Mouse (Mus musculus): ENCODE data around the gene B4galt5. TPM values are rescaled to one million over a fixed set of nuclear protein-coding genes. Genes with fewer than 3 reads are reported as not detected.

B4galt5 gene
- polyA plus RNA-seq, 1 experiment from 2014 or later, result 20.4 TPM

DNA sequence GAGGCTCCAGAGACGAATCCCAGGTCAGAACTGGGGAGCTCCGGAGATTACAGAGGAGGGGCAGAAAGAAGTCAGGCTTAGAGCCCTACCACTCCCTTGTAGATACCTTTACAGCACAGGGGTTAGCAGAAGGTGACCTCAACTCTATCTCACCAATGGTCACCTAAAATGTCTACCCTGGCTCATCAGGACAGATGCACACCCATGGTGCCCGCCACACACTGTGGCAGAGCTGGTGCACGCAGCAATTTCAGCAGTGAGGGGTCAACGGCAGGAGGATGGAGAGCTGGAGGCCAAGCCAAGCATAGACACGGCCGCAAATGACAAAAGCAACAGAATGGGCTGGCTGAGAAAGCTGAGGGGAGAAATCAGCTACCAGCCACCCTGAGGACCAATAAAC, 47.4 kb downstream of the B4galt5 start:
- no peaks in the 10 kb centered on the region for H3K9me3 ChIP-seq (ENCODE audit: control insufficient read depth, low read length)

DNA sequence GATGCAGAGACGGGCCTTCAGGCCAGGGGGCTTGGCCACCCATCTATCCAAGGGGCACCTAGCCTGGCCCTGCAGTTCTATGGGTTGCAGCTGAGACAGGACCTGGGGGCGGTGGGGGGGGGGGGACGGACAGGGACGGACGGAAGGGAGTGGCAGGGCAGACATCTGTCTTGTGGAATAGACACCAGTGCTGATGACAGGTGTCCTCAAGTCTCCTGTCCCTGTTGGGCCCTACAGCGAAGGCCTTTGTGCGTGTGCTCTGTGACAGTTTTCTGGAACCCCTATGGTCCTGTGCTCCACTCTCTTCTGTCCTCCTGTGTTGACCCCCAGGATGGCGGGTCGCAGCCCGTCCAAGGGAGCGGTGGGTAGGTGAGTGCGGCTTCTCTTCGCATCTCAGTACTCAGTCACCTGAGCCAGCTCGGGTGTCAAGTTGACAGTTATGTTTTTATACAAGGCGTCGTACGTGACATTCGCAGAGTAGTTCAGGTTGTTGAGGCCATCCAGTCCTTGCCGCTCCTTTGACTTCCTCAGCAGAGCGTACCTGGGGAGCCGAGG, 48.0 kb downstream of the B4galt5 start:
- Histone ChIP-seq H3K27ac (replicated peaks; ENCODE audit: low read depth, low read length) (no peak overlapping the region), H3K4me1 (ENCODE audit: control insufficient read depth, insufficient read depth, low read length) (0 out of 2 replicates have a peak, but pooled peaks cover 4% of the 10 kb centered on the region), H3K36me3 (ENCODE audit: control insufficient read depth, insufficient read depth, low read length) (peaks cover 22% of the 10 kb centered on the region), H3K9ac (replicated peaks; ENCODE audit: low read length) (no peak overlapping the region), H3K27me3 (ENCODE audit: control insufficient read depth, insufficient read depth, low read length) (no peaks in the 10 kb centered on the region), H3K9me3 (ENCODE audit: control insufficient read depth, low read length) (no peaks in the 10 kb centered on the region), H3K4me2 (ENCODE audit: low read length) (no peak overlapping the region), H3K4me3 (replicated peaks; ENCODE audit: low read depth, low read length) (no peak overlapping the region)
- WGBS, result 94% methylated on average over 21 of the region's 21 CpGs
- ATAC-seq (ENCODE audit: low FRiP score, low TSS enrichment) (no peak), DNase-seq (no peak)

More for the DNA sequence above, 47.4 kb downstream of the B4galt5 start:
- 0 out of 2 replicates have a peak, but pooled peaks cover 4% of the 10 kb centered on the region for H3K4me1 ChIP-seq (ENCODE audit: control insufficient read depth, insufficient read depth, low read length)
- WGBS, result 96% methylated on average over 7 of the region's 7 CpGs
- no peak overlapping the region for H3K4me3 ChIP-seq (replicated peaks; ENCODE audit: low read depth, low read length)
- H3K9ac ChIP-seq (replicated peaks; ENCODE audit: low read length), result no peak overlapping the region
- H3K4me2 ChIP-seq (ENCODE audit: low read length), result no peak overlapping the region
- no peak for ATAC-seq (ENCODE audit: low FRiP score, low TSS enrichment)
- H3K27ac ChIP-seq (replicated peaks; ENCODE audit: low read depth, low read length), result no peak overlapping the region
- peaks cover 28% of the 10 kb centered on the region for H3K36me3 ChIP-seq (ENCODE audit: control insufficient read depth, insufficient read depth, low read length)
- no peak for DNase-seq
- H3K27me3 ChIP-seq (ENCODE audit: control insufficient read depth, insufficient read depth, low read length), result no peaks in the 10 kb centered on the region

DNA sequence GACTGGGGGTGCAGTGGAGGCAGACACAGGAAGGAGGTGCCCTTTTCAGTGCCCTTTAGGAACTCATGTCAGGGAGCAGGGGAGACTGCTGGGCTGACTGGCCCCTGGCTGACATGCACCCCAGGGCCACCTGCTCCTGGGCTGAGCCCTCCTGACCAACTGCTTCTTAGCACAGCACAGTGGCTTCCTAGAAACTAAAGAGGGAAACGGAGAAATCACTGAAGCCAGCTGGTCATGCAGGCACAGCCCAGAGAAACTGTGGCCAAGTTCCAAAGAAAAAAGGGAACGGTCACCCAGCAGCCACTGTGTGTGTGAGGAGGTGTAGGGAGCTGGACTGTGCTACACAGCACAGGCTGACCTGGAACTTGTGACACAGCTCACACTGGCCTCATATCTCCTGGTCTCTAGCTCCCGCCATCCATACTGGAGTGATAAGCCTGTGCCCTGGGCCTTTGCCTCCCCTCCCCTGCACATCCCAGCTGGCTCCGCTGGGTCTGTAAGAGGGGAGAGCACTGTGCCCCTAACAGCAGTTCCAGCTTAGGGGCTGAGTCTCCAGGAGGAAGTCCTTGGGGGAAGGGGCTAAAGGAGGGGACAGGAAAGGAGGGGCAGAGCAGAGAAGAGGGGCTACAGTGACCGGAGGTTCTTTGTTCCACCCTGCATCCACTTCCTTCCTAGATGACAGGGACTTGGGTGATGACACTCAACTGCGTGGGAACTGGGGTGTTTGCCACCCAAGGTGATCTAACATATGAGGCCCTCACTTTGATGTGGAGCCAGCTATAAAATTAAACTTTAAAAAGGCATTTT, 48.9 kb downstream of the B4galt5 start:
- Histone ChIP-seq H3K9me3 (ENCODE audit: control insufficient read depth, low read length) (no peaks in the 10 kb centered on the region), H3K27me3 (ENCODE audit: control insufficient read depth, insufficient read depth, low read length) (no peaks in the 10 kb centered on the region), H3K4me3 (replicated peaks; ENCODE audit: low read depth, low read length) (no peak overlapping the region), H3K36me3 (ENCODE audit: control insufficient read depth, insufficient read depth, low read length) (peaks cover 14% of the 10 kb centered on the region), H3K4me2 (ENCODE audit: low read length) (no peak overlapping the region), H3K9ac (replicated peaks; ENCODE audit: low read length) (no peak overlapping the region), H3K4me1 (ENCODE audit: control insufficient read depth, insufficient read depth, low read length) (0 out of 2 replicates have a peak, but pooled peaks cover 4% of the 10 kb centered on the region), H3K27ac (replicated peaks; ENCODE audit: low read depth, low read length) (no peak overlapping the region)
- DNase-seq (no peak), ATAC-seq (ENCODE audit: low FRiP score, low TSS enrichment) (no peak)
- WGBS, result 70% methylated on average over 6 of the region's 6 CpGs

DNA sequence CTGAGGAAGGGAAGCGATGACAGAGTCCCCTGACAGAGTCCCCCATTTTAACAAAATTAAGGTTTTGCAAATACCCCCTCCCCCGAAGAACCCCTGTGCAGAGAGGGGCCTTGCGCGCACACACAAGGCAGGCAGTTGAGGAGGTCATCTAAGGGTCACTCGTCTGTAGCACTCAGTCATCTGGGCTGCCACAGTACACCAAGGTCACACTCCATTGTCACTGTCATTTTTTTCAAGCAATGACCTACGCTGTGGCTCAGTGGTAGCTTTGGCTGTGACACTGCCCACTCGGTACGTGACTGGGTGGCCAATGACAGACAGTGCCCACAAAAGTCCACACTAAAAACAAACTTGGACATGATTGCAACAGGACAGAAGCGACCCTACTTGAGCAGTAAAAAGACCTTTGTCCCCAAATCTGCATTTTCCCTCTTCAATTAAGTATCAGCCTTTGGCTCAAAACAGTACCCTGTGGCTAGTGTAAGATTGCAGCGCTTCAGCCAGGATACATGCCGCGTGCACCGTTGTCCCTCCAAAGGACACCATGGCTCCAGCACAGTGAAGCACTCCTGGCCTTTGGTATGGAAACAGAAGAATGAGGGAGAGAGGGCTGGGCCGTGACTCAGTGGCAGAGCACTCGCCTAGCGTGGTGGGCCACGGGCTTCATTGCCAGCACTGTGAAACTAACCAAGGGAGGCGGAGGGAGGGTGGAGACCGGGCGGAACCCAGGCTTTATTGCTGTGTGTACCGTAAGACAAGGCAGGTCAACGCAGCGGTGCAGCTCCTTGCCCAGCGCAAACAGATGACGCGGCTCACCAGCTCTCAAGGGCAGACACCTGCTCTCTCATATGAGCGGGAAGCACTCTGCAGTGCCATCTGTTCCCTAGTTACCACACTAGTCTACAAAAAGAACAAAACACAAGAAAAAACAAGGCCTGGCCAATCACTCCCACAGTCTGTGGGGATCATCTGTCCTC, 50.0 kb downstream of the B4galt5 start:
- Histone ChIP-seq H3K9ac (replicated peaks; ENCODE audit: low read length) (no peak overlapping the region), H3K4me3 (replicated peaks; ENCODE audit: low read depth, low read length) (no peak overlapping the region), H3K27me3 (ENCODE audit: control insufficient read depth, insufficient read depth, low read length) (no peaks in the 10 kb centered on the region), H3K36me3 (ENCODE audit: control insufficient read depth, insufficient read depth, low read length) (peaks cover 8% of the 10 kb centered on the region; the same call in 1 of the 2 replicates), H3K4me1 (ENCODE audit: control insufficient read depth, insufficient read depth, low read length) (0 out of 2 replicates have a peak, but pooled peaks cover 4% of the 10 kb centered on the region), H3K27ac (replicated peaks; ENCODE audit: low read depth, low read length) (0 out of 2 replicates have a peak overlapping the region, but pooled peaks have one; percentile 41), H3K9me3 (ENCODE audit: control insufficient read depth, low read length) (no peaks in the 10 kb centered on the region), H3K4me2 (ENCODE audit: low read length) (no peak overlapping the region)
- 73% methylated on average over 27 of the region's 27 CpGs for WGBS
- DNase-seq, result no peak
- no peak for ATAC-seq (ENCODE audit: low FRiP score, low TSS enrichment)

DNA sequence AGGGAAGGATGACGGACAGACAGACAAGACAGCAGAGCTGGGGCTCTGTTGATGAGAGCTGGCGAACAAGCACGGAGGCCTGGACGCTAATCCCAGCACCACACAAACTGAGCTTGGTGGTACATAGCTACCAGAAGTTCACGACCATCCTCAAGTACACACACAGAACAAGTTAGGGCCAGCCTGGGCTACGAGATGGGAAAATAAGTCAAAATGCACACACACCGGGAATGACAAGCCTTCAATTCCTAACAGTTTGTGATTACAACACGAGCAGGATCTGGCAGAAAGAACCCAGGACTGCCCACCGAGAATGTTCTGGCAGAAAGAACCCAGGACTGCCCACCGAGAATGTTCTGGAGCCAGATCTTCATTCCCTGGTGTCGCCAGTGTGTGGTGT, 51.0 kb downstream of the B4galt5 start:
- H3K27ac ChIP-seq (replicated peaks; ENCODE audit: low read depth, low read length), result no peak overlapping the region
- 93% methylated on average over 11 of the region's 11 CpGs for WGBS
- no peak overlapping the region for H3K4me2 ChIP-seq (ENCODE audit: low read length)
- peaks cover 8% of the 10 kb centered on the region; the same call in 1 of the 2 replicates for H3K36me3 ChIP-seq (ENCODE audit: control insufficient read depth, insufficient read depth, low read length)
- H3K4me3 ChIP-seq (replicated peaks; ENCODE audit: low read depth, low read length), result no peak overlapping the region
- DNase-seq (no peak), ATAC-seq (ENCODE audit: low FRiP score, low TSS enrichment) (no peak)
- H3K27me3 ChIP-seq (ENCODE audit: control insufficient read depth, insufficient read depth, low read length), result no peaks in the 10 kb centered on the region
- H3K9ac ChIP-seq (replicated peaks; ENCODE audit: low read length), result no peak overlapping the region
- H3K4me1 ChIP-seq (ENCODE audit: control insufficient read depth, insufficient read depth, low read length), result 0 out of 2 replicates have a peak, but pooled peaks cover 4% of the 10 kb centered on the region
- H3K9me3 ChIP-seq (ENCODE audit: control insufficient read depth, low read length), result no peaks in the 10 kb centered on the region

DNA sequence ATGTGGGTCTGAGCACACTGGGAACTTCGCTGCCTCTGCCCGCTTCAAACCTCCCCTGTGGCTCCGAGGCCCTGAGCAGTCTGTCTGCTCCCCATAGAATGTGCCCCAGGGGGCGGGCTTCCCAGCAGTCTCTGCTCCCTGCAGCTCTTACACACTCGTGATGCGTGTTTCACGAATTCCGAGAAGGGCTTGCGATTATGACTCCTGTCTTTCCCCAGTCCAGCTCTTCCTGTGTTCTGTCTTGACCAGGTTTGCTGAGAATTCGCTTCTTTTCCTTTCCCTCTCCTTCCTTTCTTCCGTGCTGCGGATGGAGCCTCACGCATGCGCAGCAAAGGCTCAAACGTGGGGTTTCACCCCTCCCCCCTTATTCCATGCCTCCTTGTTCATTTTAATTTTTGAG, 54.1 kb downstream of the B4galt5 start:
- ATAC-seq (ENCODE audit: low FRiP score, low TSS enrichment), result no peak
- H3K27me3 ChIP-seq (ENCODE audit: control insufficient read depth, insufficient read depth, low read length), result no peaks in the 10 kb centered on the region
- no peak overlapping the region for H3K9ac ChIP-seq (replicated peaks; ENCODE audit: low read length)
- 0 out of 2 replicates have a peak, but pooled peaks cover 4% of the 10 kb centered on the region for H3K4me1 ChIP-seq (ENCODE audit: control insufficient read depth, insufficient read depth, low read length)
- H3K4me3 ChIP-seq (replicated peaks; ENCODE audit: low read depth, low read length), result no peak overlapping the region
- H3K36me3 ChIP-seq (ENCODE audit: control insufficient read depth, insufficient read depth, low read length), result no peaks in the 10 kb centered on the region
- 0 out of 2 replicates have a peak overlapping the region, but pooled peaks have one; percentile 22 for H3K27ac ChIP-seq (replicated peaks; ENCODE audit: low read depth, low read length)
- WGBS, result 60% methylated on average over 15 of the region's 15 CpGs
- DNase-seq, result peak; percentile 14
- peak overlapping the region; percentile 7; the same call in 1 of the 2 replicates for H3K4me2 ChIP-seq (ENCODE audit: low read length)
- no peaks in the 10 kb centered on the region for H3K9me3 ChIP-seq (ENCODE audit: control insufficient read depth, low read length)

DNA sequence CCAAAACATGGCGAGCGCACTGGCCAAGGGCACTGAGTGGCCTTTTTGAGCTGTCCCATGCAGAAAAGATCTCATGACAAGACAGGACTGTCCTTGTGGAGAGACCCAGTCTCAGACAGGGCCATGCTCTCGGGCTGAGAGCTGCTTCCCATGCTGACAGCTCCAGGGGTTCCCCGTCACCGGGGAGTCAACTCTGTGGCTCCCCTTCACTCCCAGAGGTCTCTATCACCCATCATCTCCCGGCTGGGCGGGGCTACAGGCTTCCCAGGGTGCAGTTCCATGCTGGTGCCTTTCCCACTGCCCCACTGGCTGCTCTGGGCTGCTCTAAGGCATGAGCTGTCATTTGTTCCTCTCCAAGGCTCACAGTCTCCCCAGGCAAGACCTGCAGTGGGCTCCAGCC, 54.8 kb downstream of the B4galt5 start:
- no peak overlapping the region for H3K4me2 ChIP-seq (ENCODE audit: low read length)
- no peaks in the 10 kb centered on the region for H3K9me3 ChIP-seq (ENCODE audit: control insufficient read depth, low read length)
- ATAC-seq (ENCODE audit: low FRiP score, low TSS enrichment) (no peak; the same call in 1 of the 2 replicates), DNase-seq (no peak)
- no peak overlapping the region for H3K4me3 ChIP-seq (replicated peaks; ENCODE audit: low read depth, low read length)
- H3K27ac ChIP-seq (replicated peaks; ENCODE audit: low read depth, low read length), result no peak overlapping the region
- H3K9ac ChIP-seq (replicated peaks; ENCODE audit: low read length), result no peak overlapping the region; the same call in 1 of the 2 replicates
- 0 out of 2 replicates have a peak, but pooled peaks cover 2% of the 10 kb centered on the region for H3K4me1 ChIP-seq (ENCODE audit: control insufficient read depth, insufficient read depth, low read length)
- 77% methylated on average over 7 of the region's 7 CpGs for WGBS
- H3K36me3 ChIP-seq (ENCODE audit: control insufficient read depth, insufficient read depth, low read length), result no peaks in the 10 kb centered on the region
- H3K27me3 ChIP-seq (ENCODE audit: control insufficient read depth, insufficient read depth, low read length), result no peaks in the 10 kb centered on the region

All from midbrain, embryonic 14.5 days (tissue).